Mouse (Mus musculus): ENCODE measurements around the gene Lgals3. TPM values are rescaled to one million over a fixed set of nuclear protein-coding genes. Genes with fewer than 3 reads are reported as not detected.

Lgals3 gene
- total RNA-seq, 2 experiments from 2014 or later = 6.9 to 7.0 TPM

DNA sequence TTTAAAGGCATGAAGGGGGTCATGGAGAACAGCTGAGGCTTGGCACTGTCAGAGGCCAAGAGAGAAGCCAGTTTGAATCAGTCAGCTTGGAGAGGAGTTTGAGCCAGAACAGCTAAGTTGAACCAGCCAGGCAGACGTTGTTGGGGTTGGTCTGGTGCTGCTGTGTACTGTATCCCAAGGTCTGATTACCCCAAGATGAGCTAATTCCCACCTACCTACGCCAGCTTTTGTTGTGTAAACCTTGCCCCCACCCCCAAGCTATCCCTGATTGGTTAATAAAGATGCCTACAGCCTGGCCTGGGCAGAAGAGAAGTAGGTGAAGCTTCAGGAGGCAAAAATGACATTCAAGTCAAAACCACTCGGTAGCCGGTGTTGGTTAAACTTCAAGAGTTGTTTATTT lies 54.9 kb downstream of the Lgals3 start:
- DNase-seq = no peak

DNA sequence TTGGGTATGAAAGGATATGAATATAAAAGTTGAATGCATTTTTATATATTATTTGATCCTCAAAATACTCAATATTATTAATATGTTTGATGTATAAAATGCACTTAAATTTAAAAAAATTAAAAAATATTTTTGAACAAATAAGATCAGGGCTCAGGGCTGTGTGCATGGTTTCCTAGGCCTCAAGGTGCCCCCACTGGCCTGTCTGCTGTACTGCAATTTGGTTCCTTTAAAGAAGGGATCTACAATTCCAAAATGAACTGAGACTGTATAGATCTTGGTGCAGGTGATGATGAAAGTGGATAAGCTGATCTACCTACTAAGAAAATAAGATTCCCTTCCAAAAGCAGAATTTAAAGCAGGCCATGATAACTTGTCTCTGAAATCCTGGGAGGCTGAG lies 65.4 kb downstream of the Lgals3 start:
- no peak for DNase-seq

Other genes starting within 250 kb of the Lgals3 start
- 10 to 100 TPM; 33.4 to 40.4 TPM for gene Gch1, start 178.3 kb upstream of the Lgals3 start, total RNA-seq (2021)
- gene Wdhd1, start 90.9 kb upstream of the Lgals3 start, total RNA-seq (2021) = 10 to 100 TPM in 1 of 2 experiments, 1 to 10 TPM in 1; 6.9 to 10.0 TPM
- 10 to 100 TPM; 18.8 to 19.7 TPM for gene Socs4, start 90.8 kb upstream of the Lgals3 start, total RNA-seq (2021)
- 10 to 100 TPM; 69.9 to 75.9 TPM for gene Mapk1ip1l, start 69.5 kb upstream of the Lgals3 start, total RNA-seq (2021)
- 10 to 100 TPM in 1 of 2 experiments, 1 to 10 TPM in 1; 9.4 to 12.9 TPM for gene Dlgap5, start 50.7 kb downstream of the Lgals3 start, total RNA-seq (2021)
- 10 to 100 TPM; 21.5 to 24.5 TPM for gene Fbxo34, start 82.7 kb downstream of the Lgals3 start, total RNA-seq (2021)
- gene Atg14, start 202.9 kb downstream of the Lgals3 start, total RNA-seq (2021) = 10 to 100 TPM; 10.3 to 14.2 TPM